ENCODE assay signal across 8 mouse cellular contexts in the genomic region with DNA sequence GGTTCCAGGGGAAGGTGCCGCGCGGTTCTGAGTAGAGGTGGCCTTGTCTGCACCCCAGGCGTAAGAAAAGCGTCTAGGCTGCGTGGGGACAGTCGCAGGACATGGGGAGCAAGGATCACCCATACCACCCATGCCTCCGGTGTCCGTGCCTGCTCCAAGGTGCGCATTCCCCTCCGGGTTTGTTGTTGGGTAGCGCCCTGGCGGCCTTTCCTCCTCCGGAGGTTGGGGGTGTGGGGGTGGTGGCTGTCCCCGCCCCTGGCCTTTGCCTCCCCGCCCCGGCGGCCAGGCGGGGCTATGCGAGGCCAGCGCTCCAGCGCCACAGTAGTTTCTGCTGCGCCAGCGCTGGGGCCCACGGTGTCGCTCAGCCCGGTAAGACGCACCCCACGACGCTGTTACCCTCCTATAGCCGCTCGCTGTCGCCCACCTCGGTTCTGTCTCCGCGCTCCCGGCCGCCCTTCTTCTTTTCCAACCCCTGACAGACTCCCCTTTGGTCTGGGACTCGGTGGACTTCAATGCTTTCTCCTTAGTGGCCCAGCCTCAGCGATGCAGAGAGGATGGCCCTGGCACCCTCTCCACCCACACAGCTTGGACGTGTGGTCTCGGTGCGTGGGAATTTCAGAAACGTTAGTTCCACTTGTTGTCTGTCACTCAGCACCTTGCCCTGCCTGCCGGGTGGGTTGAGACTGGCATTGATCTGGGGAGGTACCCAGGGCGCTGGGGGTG. TPM values are rescaled to one million over a fixed set of nuclear protein-coding genes. Genes with fewer than 3 reads are reported as not detected.
DNase-seq lines count a peak whose midpoint lies in the region; ATAC-seq and TF ChIP-seq lines count a peak whose summit lies in the region.

TSS of gene Sqor (plus strand) at position 167 of the 723 bp plus-strand sequence.

- H3K9ac ChIP-seq in ES-Bruce4 (ENCODE audit: low read depth, poor library complexity, severe bottlenecking): no peak within 1 kb of the TSS
- peak within 1 kb of the TSS; percentile 61 for H3K9ac ChIP-seq in forebrain, embryonic 13.5 days
- peak within 1 kb of the TSS; percentile 46 for H3K9ac ChIP-seq in lung, embryonic 15.5 days

- under 1% methylated on average over 42 of the region's 46 CpGs for WGBS in forebrain, embryonic 13.5 days
- under 1% methylated on average over 43 of the region's 46 CpGs for WGBS in lung, embryonic 15.5 days
- WGBS in thymus, adult 2 months: 4% methylated on average over 46 of the region's 46 CpGs

- no peaks in the 10 kb centered on the region for H3K36me3 ChIP-seq in ES-Bruce4 (ENCODE audit: control insufficient read depth, insufficient read depth, low read length, poor library complexity, severe bottlenecking)
- no peaks in the 10 kb centered on the region for H3K36me3 ChIP-seq in forebrain, embryonic 13.5 days (ENCODE audit: poor library complexity, severe bottlenecking)
- no peaks in the 10 kb centered on the region for H3K36me3 ChIP-seq in lung, embryonic 15.5 days
- no peaks in the 10 kb centered on the region for H3K36me3 ChIP-seq in thymus, adult 2 months (ENCODE audit: control insufficient read depth, insufficient read depth, low read length)

- TF ChIP-seq POLR2A in ES-Bruce4 (IDR thresholded peaks at IDR 0.05; ENCODE audit: insufficient read depth, low read length): no peak
- TF ChIP-seq POLR2A in thymus, adult 2 months (IDR thresholded peaks at IDR 0.05; ENCODE audit: control insufficient read depth, extremely low read depth, insufficient read depth, low read length, poor library complexity): peak; percentile 57; the same call in 1 of the 2 replicates

- H3K4me2 ChIP-seq in forebrain, embryonic 13.5 days: peak within 1 kb of the TSS; percentile 80
- H3K4me2 ChIP-seq in lung, embryonic 15.5 days: peak within 1 kb of the TSS; percentile 94

- no peaks in the 10 kb centered on the region for H3K27me3 ChIP-seq in ES-Bruce4 (ENCODE audit: control insufficient read depth, insufficient read depth, low read length, poor library complexity, severe bottlenecking)
- H3K27me3 ChIP-seq in forebrain, embryonic 13.5 days: peaks cover 40% of the 10 kb centered on the region
- H3K27me3 ChIP-seq in lung, embryonic 15.5 days: no peaks in the 10 kb centered on the region; the same call in 1 of the 2 replicates
- H3K27me3 ChIP-seq in thymus, adult 2 months (ENCODE audit: control insufficient read depth, insufficient read depth, low read length): no peaks in the 10 kb centered on the region

- intact Hi-C loops in heart, postnatal 10 days (cut with DNase I): loop anchor here (2.0 to 10.0 kb wide), 2 partner anchors 62 to 390 kb away; partner anchors contain the start of gene Slc30a4

- peak within 1 kb of the TSS; percentile 44 for H3K4me3 ChIP-seq in ES-Bruce4 (ENCODE audit: low read depth, low read length)
- peak within 1 kb of the TSS; percentile 40 for H3K4me3 ChIP-seq in forebrain, embryonic 13.5 days
- peak within 1 kb of the TSS; percentile 51 for H3K4me3 ChIP-seq in lung, embryonic 15.5 days
- peak within 1 kb of the TSS; percentile 80 for H3K4me3 ChIP-seq in thymus, adult 2 months (ENCODE audit: control insufficient read depth, insufficient read depth, low read length)

- ATAC-seq in forebrain, embryonic 13.5 days: peak; percentile 65; the same call in 1 of the 2 replicates
- ATAC-seq in lung, embryonic 15.5 days (ENCODE audit: borderline replicate concordance, extremely low read depth, low FRiP score, low TSS enrichment): peak; percentile 86
- peak; percentile 85 for ATAC-seq in neutrophil, adult 5-6 weeks (ENCODE audit: extremely low read depth, insufficient number of reproducible peaks, low FRiP score, poor library complexity, severe bottlenecking)

- peak; percentile 34 for DNase-seq in c-Kit-positive CD71-positive TER-119-positive erythroid progenitor cells, embryonic 14.5 days (ENCODE audit: low spot score)
- peak; percentile 79 to 80 for DNase-seq in heart, postnatal 10 days
- DNase-seq in kidney, postnatal 36 days: peak; percentile 84 to 91
- DNase-seq in thymus, adult 2 months: peak; percentile 64

- TF ChIP-seq CTCF in ES-Bruce4 (IDR thresholded peaks at IDR 0.05; ENCODE audit: low read depth, low read length): no peak
- TF ChIP-seq CTCF in thymus, adult 2 months (IDR thresholded peaks at IDR 0.05; ENCODE audit: borderline replicate concordance, control insufficient read depth, extremely low read depth, insufficient read depth, low read length, poor library complexity): no peak

- no peak within 1 kb of the TSS for H3K27ac ChIP-seq in ES-Bruce4 (ENCODE audit: insufficient read depth, low read length)
- no peak within 1 kb of the TSS for H3K27ac ChIP-seq in forebrain, embryonic 13.5 days
- H3K27ac ChIP-seq in lung, embryonic 15.5 days: no peak within 1 kb of the TSS
- peak within 1 kb of the TSS; percentile 47; the same call in 1 of the 2 replicates for H3K27ac ChIP-seq in thymus, adult 2 months (ENCODE audit: control insufficient read depth, insufficient read depth, low read length)

- H3K4me1 ChIP-seq in ES-Bruce4 (ENCODE audit: control insufficient read depth, insufficient read depth, low read length): no peaks in the 10 kb centered on the region
- H3K4me1 ChIP-seq in forebrain, embryonic 13.5 days: peaks cover 8% of the 10 kb centered on the region; the same call in 1 of the 2 replicates
- H3K4me1 ChIP-seq in lung, embryonic 15.5 days: peaks cover 5% of the 10 kb centered on the region
- H3K4me1 ChIP-seq in thymus, adult 2 months (replicated peaks; ENCODE audit: control insufficient read depth, insufficient read depth, low read length): peaks cover 9% of the 10 kb centered on the region

- no peak for TF ChIP-seq EP300 in ES-Bruce4 (IDR thresholded peaks at IDR 0.05; ENCODE audit: insufficient read depth, low read depth, low read length)

- H3K9me3 ChIP-seq in ES-Bruce4 (replicated peaks; ENCODE audit: control insufficient read depth, insufficient read depth, low read length, poor library complexity, severe bottlenecking): no peaks in the 10 kb centered on the region
- no peaks in the 10 kb centered on the region for H3K9me3 ChIP-seq in forebrain, embryonic 13.5 days (replicated peaks)
- H3K9me3 ChIP-seq in lung, embryonic 15.5 days: no peaks in the 10 kb centered on the region

RNA-seq across cellular contexts. Expression of gene Sqor, which starts in this region (rescaled TPM):
- polyA plus RNA-seq in ES-Bruce4 (2011; ENCODE audit: insufficient read depth, insufficient read length, low read depth, missing spikeins): 0.97 and 2.6 TPM in 2 replicates
- 2.3 and 5.6 TPM in 2 replicates for polyA plus RNA-seq in forebrain, embryonic 13.5 days (2015; fragmentation: Nextera tagmentation; extraction: Ambion mirVana)
- 10 to 100 TPM; 22.2 to 22.8 TPM for total RNA-seq in heart, postnatal 10 days (2021)
- 8.8 and 9.4 TPM in 2 replicates for polyA plus RNA-seq in lung, embryonic 15.5 days (2015; fragmentation: Nextera tagmentation; extraction: Ambion mirVana)
- total RNA-seq in neutrophil, adult 5-6 weeks (2017): 73.3 and 76.6 TPM in 2 replicates
- 12.2 and 15.2 TPM in 2 replicates for polyA plus RNA-seq in thymus, adult 2 months (2012; rRNA removed)

Comparison
In these comparisons a context has a peak if more than half of its experiments do, and no peak if none do; other contexts are left out.
1. DNase-seq: peak in every context shown above with its lines; median percentile 88 in kidney, postnatal 36 days; 80 in heart, postnatal 10 days; 64 in thymus, adult 2 months; 34 in c-Kit-positive CD71-positive TER-119-positive erythroid progenitor cells, embryonic 14.5 days.